Mouse (Mus musculus) kidney, adult 2 months (tissue): ENCODE results near the gene Prcc.

Source experiments
- CTCF ChIP-seq: fragments of 200-500 bp; conservative IDR thresholded peaks from 2 replicates; pipeline ENCODE4 v1.5.1; 2011; ENCODE audit warnings: low read depth, mild to moderate bottlenecking, control low read depth, low read length, moderate library complexity, mixed read lengths; ENCODE audit not compliant: insufficient read depth, insufficient read length
- POLR2A ChIP-seq: fragments of 200-500 bp; IDR thresholded peaks from one replicate; pipeline ENCODE4 v1.6.1; 2011; ENCODE audit warnings: low read depth, low read length, control low read depth

DNA sequence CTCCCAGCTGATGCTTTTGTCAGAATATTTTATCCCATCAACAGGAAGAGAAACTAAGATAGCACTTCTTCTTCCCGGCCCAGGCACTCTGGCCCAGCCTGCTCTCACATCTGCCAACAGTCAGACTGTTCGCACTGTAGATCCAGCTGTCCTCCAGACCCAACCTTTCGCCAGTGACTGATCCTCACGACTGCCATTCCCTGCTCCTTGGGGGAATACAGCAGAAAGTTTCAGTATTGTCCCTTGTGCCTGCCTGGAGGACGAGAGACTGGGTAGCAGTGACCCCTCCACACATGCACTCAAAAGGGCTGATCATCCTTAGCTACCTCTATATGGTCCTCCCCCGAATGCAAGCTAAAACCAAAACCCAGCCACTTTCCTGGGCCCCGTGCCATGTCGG lies 29.5 kb downstream of the Prcc start:
- TF ChIP-seq POLR2A = no peak
- TF ChIP-seq CTCF = no peak
